Mouse (Mus musculus): ENCODE results near the gene Mov10.

The Mov10 gene

GRCm38 (mm10) chr3:104804312-104804711 is 14.1 kb downstream of the Mov10 start:
- DNase-seq = no peak

GRCm38 (mm10) chr3:104801481-104801880 is 16.9 kb downstream of the Mov10 start:
- DNase-seq = no peak

- DNase-seq = no peak
Measured at GRCm38 (mm10) chr3:104800681-104801080, 17.7 kb downstream of the Mov10 start.

GRCm38 (mm10) chr3:104796430-104797082 is 21.8 kb downstream of the Mov10 start:
- no peak for DNase-seq

- DNase-seq = no peak
Measured at GRCm38 (mm10) chr3:104795661-104796340, 22.6 kb downstream of the Mov10 start.

GRCm38 (mm10) chr3:104794953-104795470 is 23.4 kb downstream of the Mov10 start:
- DNase-seq = no peak

GRCm38 (mm10) chr3:104793871-104794828 is 24.2 kb downstream of the Mov10 start:
- peak; percentile 27 for DNase-seq

- no peak for DNase-seq
Measured at GRCm38 (mm10) chr3:104792360-104793270, 25.7 kb downstream of the Mov10 start.

GRCm38 (mm10) chr3:104791671-104792070 is 26.7 kb downstream of the Mov10 start:
- no peak for DNase-seq

- no peak for DNase-seq
Measured at GRCm38 (mm10) chr3:104791017-104791416, 27.3 kb downstream of the Mov10 start.

- DNase-seq = no peak
Measured at GRCm38 (mm10) chr3:104790401-104790937, 27.9 kb downstream of the Mov10 start.

GRCm38 (mm10) chr3:104789822-104790221 is 28.5 kb downstream of the Mov10 start:
- DNase-seq = no peak

- no peak for DNase-seq
Measured at GRCm38 (mm10) chr3:104789312-104789605, 29.1 kb downstream of the Mov10 start.

- peak; percentile 34 for DNase-seq
Measured at GRCm38 (mm10) chr3:104788561-104789311, 29.6 kb downstream of the Mov10 start.

- no peak for DNase-seq
Measured at GRCm38 (mm10) chr3:104788075-104788474, 30.3 kb downstream of the Mov10 start, which contains the start of gene Rhoc. TSS of gene Rhoc (plus strand) at chr3:104788375.

GRCm38 (mm10) chr3:104785284-104785683 is 33.1 kb downstream of the Mov10 start:
- no peak for DNase-seq

GRCm38 (mm10) chr3:104783971-104784500 is 34.3 kb downstream of the Mov10 start:
- no peak for DNase-seq

GRCm38 (mm10) chr3:104782061-104782681 is 36.2 kb downstream of the Mov10 start:
- DNase-seq = no peak

GRCm38 (mm10) chr3:104781471-104781903 is 36.9 kb downstream of the Mov10 start, which contains the start of gene Fam19a3:
TSS of gene Fam19a3 (minus strand) at chr3:104781840.
- peak; percentile 41 for DNase-seq

Measured in thymus, postnatal 25 days (tissue).